Mouse (Mus musculus) gastrocnemius, postnatal 25 days (tissue): Measurements from ENCODE around the gene Ube2e2. TPM values are rescaled to one million over a fixed set of nuclear protein-coding genes. Genes with fewer than 3 reads are reported as not detected.

Experiments used
- DNase-seq: peaks from one replicate; pipeline ENCODE4 v3.0.0; 2022
- long read RNA-seq, 2 experiments: library from polyadenylated mRNA; stranded (forward); transcript quantifications; one replicate each; pipeline ENCODE4 v2.0.0; 2021
- total RNA-seq, 2 experiments: library from RNA; stranded (reverse); gene quantifications; 1 replicate in 1 of 2; 2 replicates in 1 of 2; pipeline ENCODE4 v1.2.3; 2021

The Ube2e2 gene
- 1 to 10 TPM; 6.9 to 7.3 TPM for total RNA-seq
- long read RNA-seq, experiment 1, partial matches to known transcripts: 1 of 1 reads
- long read RNA-seq, experiment 1, other reads (novel, unspliced or antisense): 0 of 1 reads
- long read RNA-seq, experiment 2, partial matches to known transcripts: 0 of 1 reads
- long read RNA-seq, experiment 2, other reads (novel, unspliced or antisense): 1 of 1 reads

- DNase-seq: no peak
Measured at GRCm38 (mm10) chr14:18893947-18894445, at the start of gene Ube2e2. TSS of gene Ube2e2 (minus strand) at chr14:18894267.

GRCm38 (mm10) chr14:18940068-18940467 is 46.0 kb upstream of the Ube2e2 start:
- DNase-seq: no peak

GRCm38 (mm10) chr14:18903553-18903952 is 9.5 kb upstream of the Ube2e2 start:
- no peak for DNase-seq

- DNase-seq: peak; percentile 91
Measured at GRCm38 (mm10) chr14:18893121-18893946, 733 bp downstream of the Ube2e2 start.

GRCm38 (mm10) chr14:18889571-18889970 is 4.5 kb downstream of the Ube2e2 start:
- DNase-seq: no peak

GRCm38 (mm10) chr14:18882493-18882892 is 11.6 kb downstream of the Ube2e2 start:
- no peak for DNase-seq

- no peak for DNase-seq
Measured at GRCm38 (mm10) chr14:18870716-18871115, 23.4 kb downstream of the Ube2e2 start.

GRCm38 (mm10) chr14:18828661-18829060 is 65.4 kb downstream of the Ube2e2 start:
- DNase-seq: no peak

- DNase-seq: no peak
Measured at GRCm38 (mm10) chr14:18826753-18827152, 67.3 kb downstream of the Ube2e2 start.

GRCm38 (mm10) chr14:18820713-18821112 is 73.4 kb downstream of the Ube2e2 start:
- no peak for DNase-seq

- no peak for DNase-seq
Measured at GRCm38 (mm10) chr14:18796857-18797256, 97.2 kb downstream of the Ube2e2 start.

- DNase-seq: no peak
Measured at GRCm38 (mm10) chr14:18795787-18796186, 98.3 kb downstream of the Ube2e2 start.

GRCm38 (mm10) chr14:18778993-18779675 is 114.9 kb downstream of the Ube2e2 start:
- DNase-seq: no peak

- no peak for DNase-seq
Measured at GRCm38 (mm10) chr14:18778241-18778640, 115.8 kb downstream of the Ube2e2 start.

GRCm38 (mm10) chr14:18776132-18776531 is 117.9 kb downstream of the Ube2e2 start:
- DNase-seq: no peak

GRCm38 (mm10) chr14:18773724-18774123 is 120.3 kb downstream of the Ube2e2 start:
- no peak for DNase-seq

- no peak for DNase-seq
Measured at GRCm38 (mm10) chr14:18759601-18760356, 134.3 kb downstream of the Ube2e2 start.

- no peak for DNase-seq
Measured at GRCm38 (mm10) chr14:18758595-18759532, 135.2 kb downstream of the Ube2e2 start.

GRCm38 (mm10) chr14:18758003-18758402 is 136.1 kb downstream of the Ube2e2 start:
- no peak for DNase-seq

GRCm38 (mm10) chr14:18755410-18755809 is 138.7 kb downstream of the Ube2e2 start:
- DNase-seq: no peak

- DNase-seq: no peak
Measured at GRCm38 (mm10) chr14:18754595-18754994, 139.5 kb downstream of the Ube2e2 start.
